In the genomic region with DNA sequence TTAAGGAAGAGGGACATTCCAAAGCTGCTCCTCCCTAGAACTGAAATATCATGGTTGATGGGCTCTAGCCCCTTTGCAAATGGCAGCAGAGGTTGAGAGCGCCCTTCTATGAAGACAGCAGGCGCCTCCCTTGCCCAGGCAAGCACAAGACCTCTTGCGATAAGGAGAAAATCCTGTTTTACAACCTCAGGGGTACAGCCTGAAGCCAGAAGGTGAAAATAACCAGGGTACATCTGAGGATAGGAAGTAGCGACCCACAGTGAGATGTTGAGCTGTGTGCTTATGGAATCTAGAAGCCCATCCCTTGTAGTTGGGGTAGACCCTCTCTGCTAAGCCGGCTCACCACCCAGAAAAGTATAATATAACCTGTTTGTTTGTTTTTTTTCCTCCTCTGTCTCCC, we compare ENCODE assay signal across 8 mouse cellular contexts. TPM values are rescaled to one million over a fixed set of nuclear protein-coding genes. Genes with fewer than 3 reads are reported as not detected.
DNase-seq lines count a peak whose midpoint lies in the region; ATAC-seq lines count a peak whose summit lies in the region.
"Had no signal": no experiment of that assay in that cellular context is flagged by ENCODE, and none has a peak within 500 bp of the region (broad histone marks: within the 10 kb centered on the region; RNA-seq: fewer than 3 reads in every experiment).

No protein-coding gene starts in this region.

- WGBS in liver, embryonic 11.5 days, result 46% methylated on average over 5 of the region's 5 CpGs
- 50% methylated on average over 5 of the region's 5 CpGs for WGBS in embryonic facial prominence, embryonic 13.5 days
- WGBS in limb, embryonic 10.5 days, result 38% methylated on average over 5 of the region's 5 CpGs
- WGBS in stomach, embryonic 14.5 days, result 60% methylated on average over 5 of the region's 5 CpGs

- no peak for DNase-seq in liver, embryonic 11.5 days (ENCODE audit: low spot score)
- no peak for DNase-seq in liver
- DNase-seq in limb, embryonic 10.5 days (ENCODE audit: low spot score), result peak; percentile 42
- DNase-seq in layer of hippocampus, adult 18-20 months (ENCODE audit: low spot score in 2 of 2), result no peak
- DNase-seq in gastrocnemius, adult 8-10 months (ENCODE audit: low spot score in 2 of 2), result no peak

- H3K4me3 ChIP-seq in liver, embryonic 11.5 days (ENCODE audit: low read depth, low read length), result peak overlapping the region; percentile 45; the same call in 1 of the 2 replicates
- H3K4me3 ChIP-seq in embryonic facial prominence, embryonic 13.5 days, result peak overlapping the region; percentile 40; the same call in 1 of the 2 replicates
- peak overlapping the region; percentile 45 for H3K4me3 ChIP-seq in limb, embryonic 10.5 days
- H3K4me3 ChIP-seq in stomach, embryonic 14.5 days (ENCODE audit: low read depth, low read length), result no peak overlapping the region

- peaks cover 6% of the 10 kb centered on the region for H3K4me1 ChIP-seq in liver, embryonic 11.5 days (replicated peaks; ENCODE audit: control insufficient read depth, insufficient read depth, low read length)
- peaks cover 13% of the 10 kb centered on the region for H3K4me1 ChIP-seq in embryonic facial prominence, embryonic 13.5 days
- peaks cover 24% of the 10 kb centered on the region for H3K4me1 ChIP-seq in limb, embryonic 10.5 days
- H3K4me1 ChIP-seq in stomach, embryonic 14.5 days (ENCODE audit: control insufficient read depth, insufficient read depth, low read length), result 0 out of 2 replicates have a peak, but pooled peaks cover 6% of the 10 kb centered on the region

- H3K4me2 ChIP-seq in liver, embryonic 11.5 days, result peak overlapping the region; percentile 76
- peak overlapping the region; percentile 67 for H3K4me2 ChIP-seq in embryonic facial prominence, embryonic 13.5 days
- H3K4me2 ChIP-seq in stomach, embryonic 14.5 days (replicated peaks; ENCODE audit: low read depth, low read length), result peak overlapping the region; percentile 49; the same call in 1 of the 2 replicates

- ATAC-seq in liver, embryonic 11.5 days (replicated peaks; ENCODE audit: low FRiP score), result no peak
- no peak for ATAC-seq in embryonic facial prominence, embryonic 13.5 days (ENCODE audit: insufficient number of reproducible peaks, insufficient read depth, low FRiP score, low TSS enrichment, low read depth)
- no peak for ATAC-seq in stomach, embryonic 14.5 days (ENCODE audit: insufficient number of reproducible peaks, insufficient read depth, low FRiP score, low read depth)

- no peak overlapping the region; the same call in 1 of the 2 replicates for H3K27ac ChIP-seq in liver, embryonic 11.5 days (ENCODE audit: low read depth, low read length)
- no peak overlapping the region for H3K27ac ChIP-seq in embryonic facial prominence, embryonic 13.5 days
- H3K27ac ChIP-seq in limb, embryonic 10.5 days, result peak overlapping the region; percentile 92
- H3K27ac ChIP-seq in stomach, embryonic 14.5 days (ENCODE audit: low read length), result no peak overlapping the region
- H3K27ac ChIP-seq: layer of hippocampus, adult 2 months had no signal

- peak overlapping the region; percentile 59; the same call in 1 of the 2 replicates for H3K9ac ChIP-seq in liver, embryonic 11.5 days (ENCODE audit: low read depth, low read length)
- H3K9ac ChIP-seq in embryonic facial prominence, embryonic 13.5 days, result no peak overlapping the region
- no peak overlapping the region for H3K9ac ChIP-seq in stomach, embryonic 14.5 days (replicated peaks; ENCODE audit: low read depth, low read length)

- H3K27me3 ChIP-seq in liver, embryonic 11.5 days (replicated peaks; ENCODE audit: control insufficient read depth, insufficient read depth, low read length), result no peaks in the 10 kb centered on the region
- H3K27me3 ChIP-seq in embryonic facial prominence, embryonic 13.5 days, result no peaks in the 10 kb centered on the region
- H3K27me3 ChIP-seq in limb, embryonic 10.5 days (ENCODE audit: low read depth, poor library complexity, severe bottlenecking), result no peaks in the 10 kb centered on the region
- H3K27me3 ChIP-seq in stomach, embryonic 14.5 days (ENCODE audit: control insufficient read depth, insufficient read depth, low read length), result no peaks in the 10 kb centered on the region

- H3K9me3 ChIP-seq in liver, embryonic 11.5 days (ENCODE audit: control insufficient read depth, low read length), result no peaks in the 10 kb centered on the region
- H3K9me3 ChIP-seq in embryonic facial prominence, embryonic 13.5 days, result no peaks in the 10 kb centered on the region
- H3K9me3 ChIP-seq in limb, embryonic 10.5 days (replicated peaks), result no peaks in the 10 kb centered on the region
- H3K9me3 ChIP-seq in stomach, embryonic 14.5 days (ENCODE audit: control insufficient read depth, low read depth, low read length), result no peaks in the 10 kb centered on the region

- no peaks in the 10 kb centered on the region for H3K36me3 ChIP-seq in liver, embryonic 11.5 days (ENCODE audit: control insufficient read depth, insufficient read depth, low read length)
- no peaks in the 10 kb centered on the region for H3K36me3 ChIP-seq in embryonic facial prominence, embryonic 13.5 days
- H3K36me3 ChIP-seq in limb, embryonic 10.5 days, result no peaks in the 10 kb centered on the region
- no peaks in the 10 kb centered on the region for H3K36me3 ChIP-seq in stomach, embryonic 14.5 days (ENCODE audit: control insufficient read depth, insufficient read depth, low read length)

RNA-seq across cellular contexts. Expression of a gene that starts 57.6 kb away (rescaled TPM):
- polyA plus RNA-seq in liver, embryonic 11.5 days (2014; fragmentation: Nextera tagmentation; extraction: Ambion mirVana), result 37.0 and 37.2 TPM in 2 replicates
- polyA plus RNA-seq in embryonic facial prominence, embryonic 13.5 days (2015; fragmentation: Nextera tagmentation; extraction: Ambion mirVana), result 129 and 143 TPM in 2 replicates
- polyA plus RNA-seq in limb, embryonic 10.5 days (2016; fragmentation: Nextera tagmentation; extraction: Ambion mirVana), result 201 and 216 TPM in 2 replicates
- 80.0 and 87.7 TPM in 2 replicates for polyA plus RNA-seq in stomach, embryonic 14.5 days (2014; fragmentation: Nextera tagmentation; extraction: Ambion mirVana)
- 10 to 100 TPM; 54.7 to 57.8 TPM for total RNA-seq in layer of hippocampus, adult 18-20 months (2021)
- total RNA-seq in gastrocnemius, adult 8-10 months (2022), result 10 to 100 TPM; 16.6 to 26.1 (median 23.5) TPM
